12 mouse cellular contexts compared by ENCODE assay signal in the genomic region with DNA sequence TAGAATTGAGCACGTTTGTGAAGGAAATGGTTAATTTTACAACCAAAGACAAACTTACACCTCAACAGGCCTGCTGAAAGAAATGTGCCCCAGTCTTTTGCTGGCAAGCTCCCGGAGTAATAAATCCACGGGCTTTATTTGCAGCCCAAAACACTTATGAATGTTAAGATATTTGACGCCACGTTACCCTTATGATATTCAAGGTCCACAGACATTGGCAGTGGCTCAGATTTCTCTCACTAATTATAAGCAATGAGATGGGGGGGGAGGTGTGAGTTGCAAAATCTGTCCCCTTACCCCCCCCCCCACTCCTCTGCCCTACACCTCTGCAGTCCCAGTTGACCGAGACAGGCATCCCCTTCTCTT. TPM values are rescaled to one million over a fixed set of nuclear protein-coding genes. Genes with fewer than 3 reads are reported as not detected.
DNase-seq lines count a peak whose midpoint lies in the region; ATAC-seq lines count a peak whose summit lies in the region.
"Had no signal": no experiment of that assay in that cellular context is flagged by ENCODE, and none has a peak within 500 bp of the region (broad histone marks: within the 10 kb centered on the region; RNA-seq: fewer than 3 reads in every experiment).

No protein-coding gene starts in this region.

- ATAC-seq in heart, embryonic 14.5 days (ENCODE audit: insufficient number of reproducible peaks, insufficient read depth, low FRiP score, low read depth) = no peak
- no peak; the same call in 1 of the 2 replicates for ATAC-seq in limb, embryonic 13.5 days (ENCODE audit: low FRiP score, low read depth)

- peak overlapping the region; percentile 58 for H3K9ac ChIP-seq in heart, embryonic 14.5 days (ENCODE audit: low read length)
- H3K9ac ChIP-seq in limb, embryonic 13.5 days = peak overlapping the region; percentile 69

- no peaks in the 10 kb centered on the region for H3K27me3 ChIP-seq in heart, embryonic 14.5 days (ENCODE audit: control insufficient read depth, insufficient read depth, low read length)
- H3K27me3 ChIP-seq in limb, embryonic 13.5 days = 0 out of 2 replicates have a peak, but pooled peaks cover 3% of the 10 kb centered on the region

- no peak overlapping the region for H3K4me3 ChIP-seq in heart, embryonic 14.5 days (ENCODE audit: control insufficient read depth in 1 of 2, insufficient read depth in 1 of 2, low read depth in 1 of 2, low read length in 2 of 2)
- H3K4me3 ChIP-seq in limb, embryonic 13.5 days = peak overlapping the region; percentile 35

- peak overlapping the region; percentile 37 to 75 for H3K27ac ChIP-seq in heart, embryonic 14.5 days (replicated peaks in 1 of 2; ENCODE audit: control insufficient read depth in 1 of 2, insufficient read depth in 1 of 2, low read depth in 2 of 2, low read length in 2 of 2)
- H3K27ac ChIP-seq in limb, embryonic 13.5 days = peak overlapping the region; percentile 81

- intact Hi-C loops in left cerebral cortex, postnatal 14 days (cut with DNase I) = loop anchor here (5.0 kb wide), 1 partner anchor 149 kb away; no protein-coding TSS in a partner anchor

- H3K36me3 ChIP-seq in heart, embryonic 14.5 days (ENCODE audit: control insufficient read depth, insufficient read depth, low read length) = 0 out of 2 replicates have a peak, but pooled peaks cover 3% of the 10 kb centered on the region
- H3K36me3 ChIP-seq in limb, embryonic 13.5 days = peaks cover 5% of the 10 kb centered on the region; the same call in 1 of the 2 replicates

- DNase-seq in heart, adult 11 months = no peak
- DNase-seq in retina, postnatal 1 day = peak; percentile 32
- DNase-seq in retina, embryonic 14.5 days (ENCODE audit: low spot score) = no peak
- DNase-seq in MN1 (ENCODE audit: low spot score) = no peak
- no peak for DNase-seq in ovary, postnatal 10 days (ENCODE audit: low spot score)
- DNase-seq in left cerebral cortex, postnatal 14 days (ENCODE audit: low spot score in 2 of 2) = no peak
- DNase-seq: cerebellum, postnatal 25 days; lung, adult 18-20 months; right cerebral cortex, postnatal 25 days had no signal

- H3K9me3 ChIP-seq in heart, embryonic 14.5 days (ENCODE audit: control insufficient read depth, low read length) = no peaks in the 10 kb centered on the region
- H3K9me3 ChIP-seq in limb, embryonic 13.5 days = no peaks in the 10 kb centered on the region

- H3K4me1 ChIP-seq in heart, embryonic 14.5 days (ENCODE audit: control insufficient read depth in 2 of 2, insufficient read depth in 2 of 2, low read length in 2 of 2) = peaks cover 38 to 84% of the 10 kb centered on the region in 2 experiments
- peaks cover 82% of the 10 kb centered on the region for H3K4me1 ChIP-seq in limb, embryonic 13.5 days

- peak overlapping the region; percentile 50 for H3K4me2 ChIP-seq in heart, embryonic 14.5 days (ENCODE audit: low read length)
- H3K4me2 ChIP-seq in limb, embryonic 13.5 days (replicated peaks) = peak overlapping the region; percentile 94

- WGBS in heart, embryonic 14.5 days = 25% methylated on average over 6 of the region's 6 CpGs
- 8% methylated on average over 6 of the region's 6 CpGs for WGBS in limb, embryonic 13.5 days

RNA-seq across cellular contexts. Expression of a gene that starts 6.3 kb away (rescaled TPM):
- polyA plus RNA-seq in heart, embryonic 14.5 days (2014; fragmentation: Nextera tagmentation; extraction: Ambion mirVana) = 56.7 and 58.0 TPM in 2 replicates
- 180 and 190 TPM in 2 replicates for polyA plus RNA-seq in limb, embryonic 13.5 days (2015; fragmentation: Nextera tagmentation; extraction: Ambion mirVana)
- 10 to 100 TPM; 12.4 to 13.6 TPM for total RNA-seq in left cerebral cortex, postnatal 14 days (2021)
- total RNA-seq: CH12.LX had no signal
